Mouse (Mus musculus) stomach, embryonic 16.5 days (tissue): ENCODE results near the gene Rex2. TPM values are rescaled to one million over a fixed set of nuclear protein-coding genes. Genes with fewer than 3 reads are reported as not detected.
"Not testable (repeated sequence)": the region's sequence is repeated elsewhere in the genome, so short reads cannot be mapped to it uniquely, and the experiment has no call there.

ENCODE experiments used
- ATAC-seq: fragments of 200-750 bp; cut with Nextera tagmentation; 2 replicates; pipeline ENCODE4 v1.8.0; 2017; ENCODE audit warnings: moderate number of reproducible peaks, moderate TSS enrichment; ENCODE audit not compliant: insufficient read depth, low FRiP score
- H3K27ac ChIP-seq: fragments of 300-500 bp; sonication (generic); 2 replicates; pipeline ENCODE4 v1.5.1; 2014; ENCODE audit warnings: low read length
- H3K27me3 ChIP-seq: fragments of 300-500 bp; sonication (generic); 2 replicates; pipeline ENCODE4 v1.6.1; 2014; ENCODE audit warnings: low read length, control low read depth, mixed read lengths; ENCODE audit not compliant: control insufficient read depth, insufficient read depth
- H3K36me3 ChIP-seq: fragments of 300-500 bp; sonication (generic); 2 replicates; pipeline ENCODE4 v1.6.1; 2014; ENCODE audit warnings: low read length; ENCODE audit not compliant: control insufficient read depth, insufficient read depth
- H3K4me1 ChIP-seq: fragments of 300-500 bp; sonication (generic); 2 replicates; pipeline ENCODE4 v1.6.1; 2014; ENCODE audit warnings: low read length, control low read depth, mixed read lengths; ENCODE audit not compliant: control insufficient read depth, insufficient read depth
- H3K4me2 ChIP-seq: fragments of 300-500 bp; sonication (generic); 2 replicates; pipeline ENCODE4 v1.6.1; 2014; ENCODE audit warnings: low read depth, low read length, mixed read lengths
- H3K4me3 ChIP-seq: fragments of 300-500 bp; sonication (generic); replicated peaks from 2 replicates; pipeline ENCODE4 v1.5.1; 2014; ENCODE audit warnings: mild to moderate bottlenecking, low read length
- H3K9ac ChIP-seq: fragments of 300-500 bp; sonication (generic); 2 replicates; pipeline ENCODE4 v1.6.1; 2014; ENCODE audit warnings: low read length
- H3K9me3 ChIP-seq: fragments of 300-500 bp; sonication (generic); replicated peaks from 2 replicates; pipeline ENCODE4 v1.6.1; 2016; ENCODE audit warnings: low read length, control low read depth; ENCODE audit not compliant: control insufficient read depth
- WGBS: fragments of 180-500 bp; shearing (Covaris S2); extraction: QIAGEN DNeasy Blood & Tissue Kit; methylation state at CpG from one replicate; pipeline ENCODE4 v1.1.7; 2014; 5-methylcytosine and 5-hydroxymethylcytosine counted together
- polyA plus RNA-seq: library from polyadenylated mRNA; unstranded; fragments of >200 nt; fragmentation: Nextera tagmentation; extraction: Ambion mirVana; gene quantifications from 2 replicates; pipeline ENCODE4 v1.2.1, GENCODE M21; 2015

Gene Rex2
- polyA plus RNA-seq, 1 experiment from 2014 or later, result not detected

- WGBS, result under 1% methylated on average over 106 of the region's 109 CpGs
- not testable (repeated sequence) for H3K27ac ChIP-seq, ATAC-seq, H3K9me3 ChIP-seq, H3K36me3 ChIP-seq, H3K4me1 ChIP-seq, H3K27me3 ChIP-seq
- peak overlapping the region; percentile 16; the same call in 1 of the 2 replicates for H3K9ac ChIP-seq
- H3K4me3 ChIP-seq, result peak overlapping the region; percentile 44
- H3K4me2 ChIP-seq, result peak overlapping the region; percentile 59
These were observed 80.3 kb downstream of the Rex2 start for GRCm38 (mm10) chr4:147101666-147102626.

GRCm38 (mm10) chr4:147103814-147104213 lies 82.2 kb downstream of the Rex2 start:
- WGBS, result 48% methylated on average over 4 of the region's 4 CpGs
- not testable (repeated sequence) for H3K36me3 ChIP-seq, H3K9me3 ChIP-seq, H3K4me2 ChIP-seq, H3K4me3 ChIP-seq, ATAC-seq, H3K4me1 ChIP-seq, H3K9ac ChIP-seq, H3K27me3 ChIP-seq, H3K27ac ChIP-seq

Other genes starting within 250 kb of the Rex2 start
- gene Gm21411, start 112.3 kb upstream of the Rex2 start, polyA plus RNA-seq, result not detected in 2 replicates
- gene Zfp989, start 49.9 kb upstream of the Rex2 start, polyA plus RNA-seq, result not detected in 2 replicates
- gene Zfp991, start 110.2 kb downstream of the Rex2 start, polyA plus RNA-seq, result 5.2 and 6.7 TPM in 2 replicates